Mouse (Mus musculus): ENCODE measurements around the gene Mpo.

GRCm38 (mm10) chr11:87760301-87761081, 32.9 kb upstream of the Mpo start, which contains the start of gene Tspoap1:
- no peak for TF ChIP-seq POLR2A (IDR thresholded peaks at IDR 0.05; ENCODE audit: insufficient read depth, low read depth, low read length)
- TF ChIP-seq CTCF (IDR thresholded peaks at IDR 0.05), result no peak
- TF ChIP-seq EP300 (IDR thresholded peaks at IDR 0.05; ENCODE audit: insufficient read depth, low read depth, low read length), result no peak

Measured in heart, adult 2 months (tissue).